Mouse (Mus musculus): Measurements from ENCODE around the gene Bmp2. TPM values are rescaled to one million over a fixed set of nuclear protein-coding genes. Genes with fewer than 3 reads are reported as not detected.

Bmp2 gene
- total and polyA plus RNA-seq, 2 experiments: 4.2 to 7.2 TPM

- Histone ChIP-seq H3K9ac (ENCODE audit: low read depth, low read length) (peak overlapping the region; percentile 65), H3K27ac (replicated peaks; ENCODE audit: insufficient read depth, low read depth, low read length) (peak overlapping the region; percentile 33; the same call in 1 of the 2 replicates), H3K79me2 (ENCODE audit: control insufficient read depth, insufficient read depth, low read length) (no peaks in the 10 kb centered on the region; the same call in 1 of the 2 replicates), H3K36me3 (ENCODE audit: control insufficient read depth, insufficient read depth, low read length) (no peaks in the 10 kb centered on the region; the same call in 1 of the 2 replicates), H3K27me3 (ENCODE audit: control insufficient read depth, insufficient read depth, low read length) (peaks cover 17% of the 10 kb centered on the region), H3K4me3 (ENCODE audit: insufficient read depth, low read depth, low read length) (peak overlapping the region; percentile 98), H3K4me1 (ENCODE audit: control insufficient read depth, insufficient read depth, low read length) (peaks cover 3% of the 10 kb centered on the region; the same call in 1 of the 2 replicates)
- no peak for DNase-seq (ENCODE audit: extremely low read depth, low read depth, low spot score)
- TF ChIP-seq POLR2A (IDR thresholded peaks at IDR 0.05; ENCODE audit: extremely low read depth, insufficient read depth, low read length) (no peak), CTCF (IDR thresholded peaks at IDR 0.05; ENCODE audit: low read depth, low read length) (no peak)
- 21% methylated on average over 9 of the region's 9 CpGs for WGBS
Observed at GRCm38 (mm10) chr2:133553911-133554285, 1.9 kb downstream of the Bmp2 start.

GRCm38 (mm10) chr2:133554286-133555021 is 2.5 kb downstream of the Bmp2 start:
- Histone ChIP-seq H3K27me3 (ENCODE audit: control insufficient read depth, insufficient read depth, low read length) (peaks cover 17% of the 10 kb centered on the region), H3K4me1 (ENCODE audit: control insufficient read depth, insufficient read depth, low read length) (peaks cover 3% of the 10 kb centered on the region; the same call in 1 of the 2 replicates), H3K79me2 (ENCODE audit: control insufficient read depth, insufficient read depth, low read length) (no peaks in the 10 kb centered on the region; the same call in 1 of the 2 replicates), H3K27ac (replicated peaks; ENCODE audit: insufficient read depth, low read depth, low read length) (peak overlapping the region; percentile 33; the same call in 1 of the 2 replicates), H3K4me3 (ENCODE audit: insufficient read depth, low read depth, low read length) (peak overlapping the region; percentile 98), H3K9ac (ENCODE audit: low read depth, low read length) (peak overlapping the region; percentile 65), H3K36me3 (ENCODE audit: control insufficient read depth, insufficient read depth, low read length) (no peaks in the 10 kb centered on the region; the same call in 1 of the 2 replicates)
- TF ChIP-seq CTCF (IDR thresholded peaks at IDR 0.05; ENCODE audit: low read depth, low read length) (no peak), POLR2A (IDR thresholded peaks at IDR 0.05; ENCODE audit: extremely low read depth, insufficient read depth, low read length) (no peak)
- no peak for DNase-seq (ENCODE audit: extremely low read depth, low read depth, low spot score)
- WGBS: 5% methylated on average over 55 of the region's 55 CpGs

- WGBS: 74% methylated on average over 10 of the region's 10 CpGs
- Histone ChIP-seq H3K79me2 (ENCODE audit: control insufficient read depth, insufficient read depth, low read length) (no peaks in the 10 kb centered on the region), H3K4me3 (ENCODE audit: insufficient read depth, low read depth, low read length) (no peak overlapping the region), H3K36me3 (ENCODE audit: control insufficient read depth, insufficient read depth, low read length) (no peaks in the 10 kb centered on the region; the same call in 1 of the 2 replicates), H3K4me1 (ENCODE audit: control insufficient read depth, insufficient read depth, low read length) (no peaks in the 10 kb centered on the region), H3K9ac (ENCODE audit: low read depth, low read length) (no peak overlapping the region), H3K27ac (replicated peaks; ENCODE audit: insufficient read depth, low read depth, low read length) (no peak overlapping the region), H3K27me3 (ENCODE audit: control insufficient read depth, insufficient read depth, low read length) (peaks cover 3% of the 10 kb centered on the region; the same call in 1 of the 2 replicates)
- DNase-seq (ENCODE audit: extremely low read depth, low read depth, low spot score): no peak
- no peak for TF ChIP-seq CTCF (IDR thresholded peaks at IDR 0.05; ENCODE audit: low read depth, low read length)
- TF ChIP-seq POLR2A (IDR thresholded peaks at IDR 0.05; ENCODE audit: extremely low read depth, insufficient read depth, low read length): no peak
Observed at GRCm38 (mm10) chr2:133564248-133564886, 12.4 kb downstream of the Bmp2 start.

GRCm38 (mm10) chr2:133565424-133565823 is 13.5 kb downstream of the Bmp2 start:
- H3K4me3 ChIP-seq (ENCODE audit: insufficient read depth, low read depth, low read length): no peak overlapping the region
- no peak overlapping the region for H3K27ac ChIP-seq (replicated peaks; ENCODE audit: insufficient read depth, low read depth, low read length)
- H3K79me2 ChIP-seq (ENCODE audit: control insufficient read depth, insufficient read depth, low read length): no peaks in the 10 kb centered on the region
- WGBS: 93% methylated on average over 5 of the region's 5 CpGs
- DNase-seq (ENCODE audit: extremely low read depth, low read depth, low spot score): no peak
- H3K27me3 ChIP-seq (ENCODE audit: control insufficient read depth, insufficient read depth, low read length): peaks cover 3% of the 10 kb centered on the region; the same call in 1 of the 2 replicates
- no peaks in the 10 kb centered on the region for H3K4me1 ChIP-seq (ENCODE audit: control insufficient read depth, insufficient read depth, low read length)
- TF ChIP-seq POLR2A (IDR thresholded peaks at IDR 0.05; ENCODE audit: extremely low read depth, insufficient read depth, low read length): no peak
- TF ChIP-seq CTCF (IDR thresholded peaks at IDR 0.05; ENCODE audit: low read depth, low read length): no peak
- H3K36me3 ChIP-seq (ENCODE audit: control insufficient read depth, insufficient read depth, low read length): no peaks in the 10 kb centered on the region; the same call in 1 of the 2 replicates
- no peak overlapping the region for H3K9ac ChIP-seq (ENCODE audit: low read depth, low read length)

- Histone ChIP-seq H3K4me3 (ENCODE audit: insufficient read depth, low read depth, low read length) (no peak overlapping the region), H3K27me3 (ENCODE audit: control insufficient read depth, insufficient read depth, low read length) (peaks cover 3% of the 10 kb centered on the region; the same call in 1 of the 2 replicates), H3K36me3 (ENCODE audit: control insufficient read depth, insufficient read depth, low read length) (no peaks in the 10 kb centered on the region; the same call in 1 of the 2 replicates), H3K9ac (ENCODE audit: low read depth, low read length) (no peak overlapping the region), H3K4me1 (ENCODE audit: control insufficient read depth, insufficient read depth, low read length) (no peaks in the 10 kb centered on the region), H3K79me2 (ENCODE audit: control insufficient read depth, insufficient read depth, low read length) (no peaks in the 10 kb centered on the region), H3K27ac (replicated peaks; ENCODE audit: insufficient read depth, low read depth, low read length) (no peak overlapping the region)
- TF ChIP-seq CTCF (IDR thresholded peaks at IDR 0.05; ENCODE audit: low read depth, low read length) (no peak), POLR2A (IDR thresholded peaks at IDR 0.05; ENCODE audit: extremely low read depth, insufficient read depth, low read length) (no peak)
- DNase-seq (ENCODE audit: extremely low read depth, low read depth, low spot score): no peak
- WGBS: 71% methylated on average over 14 of the region's 14 CpGs
Observed at GRCm38 (mm10) chr2:133565995-133566710, 14.2 kb downstream of the Bmp2 start.
